Mouse (Mus musculus) NIH3T3 (cell line): Measurements from ENCODE around the gene Krt17.
"Not testable (repeated sequence)": the region's sequence is repeated elsewhere in the genome, so short reads cannot be mapped to it uniquely, and the experiment has no call there.

Source experiments
- DNase-seq: peaks from one replicate; pipeline ENCODE4 v3.0.0-alpha.2; 2012; ENCODE audit warnings: low read depth

Krt17 gene

GRCm38 (mm10) chr11:100260514-100261234, at the start of gene Krt17:
Gene Krt17 (minus strand): TSS chr11:100261029.
- DNase-seq, result no peak

DNA sequence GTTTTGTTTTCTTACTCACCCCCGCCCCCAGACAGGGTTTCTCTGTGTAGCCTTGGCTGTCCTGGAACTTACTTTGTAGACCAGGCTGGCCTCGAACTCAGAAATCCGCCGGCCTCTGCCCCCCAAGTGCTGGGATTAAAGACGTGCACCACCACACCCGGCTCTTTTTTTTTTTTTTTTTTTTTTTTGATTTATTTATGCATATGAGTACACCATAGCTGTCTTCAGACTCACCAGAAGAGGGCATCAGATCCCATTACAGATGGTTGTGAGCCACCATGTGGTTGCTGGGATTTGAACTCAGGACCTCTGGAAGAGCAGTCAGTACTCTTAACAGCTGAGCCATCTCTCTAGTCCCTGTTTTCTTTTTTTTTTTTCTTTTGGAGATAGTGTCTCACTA, 47.8 kb upstream of the Krt17 start:
- DNase-seq, result not testable (repeated sequence)

GRCm38 (mm10) chr11:100307900-100308299, 47.1 kb upstream of the Krt17 start:
- no peak for DNase-seq

DNA sequence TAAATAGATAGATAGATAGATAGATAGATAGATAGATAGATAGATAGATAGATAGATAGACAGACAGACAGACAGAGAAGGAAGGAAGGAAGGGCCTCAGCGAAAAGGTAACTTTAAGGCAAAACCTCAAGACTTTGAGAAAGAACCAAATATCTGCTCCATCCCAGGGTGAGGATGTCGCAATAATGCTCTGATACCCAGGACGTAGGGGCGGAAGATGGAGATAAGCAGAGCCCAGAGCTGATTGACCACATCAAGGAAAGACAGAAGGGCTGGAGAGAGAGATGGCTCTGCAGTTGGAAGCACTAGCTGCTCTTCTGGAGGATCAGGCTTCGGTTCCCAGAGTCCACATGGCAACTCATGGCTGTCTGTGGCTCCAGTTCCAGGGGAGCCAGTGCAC, 40.5 kb upstream of the Krt17 start:
- DNase-seq, result no peak

DNA sequence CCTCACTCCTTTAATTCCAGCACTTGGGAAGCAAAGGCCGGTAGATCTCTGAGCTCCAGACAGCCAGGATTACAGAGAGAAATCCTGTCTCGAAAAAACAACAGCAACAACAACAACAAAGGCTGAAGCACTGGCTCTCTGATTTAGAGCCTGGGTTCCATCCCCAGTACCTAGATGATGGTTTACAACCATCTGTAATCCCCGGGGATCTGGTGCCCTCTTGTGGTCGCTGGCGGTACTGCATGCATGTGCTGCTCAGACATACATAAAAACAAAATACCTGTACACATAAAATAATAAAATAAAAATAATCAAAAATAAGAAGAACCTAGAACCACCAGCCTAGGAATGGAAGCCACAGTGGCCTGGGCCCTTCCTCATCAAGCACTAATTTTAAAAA, 39.5 kb upstream of the Krt17 start:
- DNase-seq, result peak; percentile 81

GRCm38 (mm10) chr11:100298274-100299036, 37.6 kb upstream of the Krt17 start:
- DNase-seq, result peak; percentile 90

GRCm38 (mm10) chr11:100297801-100298200, 37.0 kb upstream of the Krt17 start:
- DNase-seq, result peak; percentile 37

DNA sequence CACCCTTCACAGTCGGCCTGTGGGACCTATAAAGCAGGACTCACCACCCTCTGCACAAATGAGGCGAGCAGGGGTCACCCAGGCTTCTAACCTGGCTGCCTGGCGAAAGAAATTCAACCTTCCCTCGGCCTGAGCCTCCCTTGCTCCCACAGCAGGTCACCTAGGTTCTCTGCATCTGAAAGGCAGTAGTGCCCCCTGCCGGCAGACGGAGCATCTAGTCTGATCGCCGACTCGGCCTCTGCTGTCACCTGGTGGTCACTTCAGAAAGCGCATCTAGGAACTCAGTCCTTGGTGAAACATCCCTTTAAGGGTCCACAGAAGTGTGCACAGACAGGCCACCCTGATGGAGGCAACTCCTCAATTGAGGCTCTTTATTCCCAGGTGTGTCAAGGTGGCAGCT, 34.5 kb upstream of the Krt17 start:
- peak; percentile 92 for DNase-seq

- DNase-seq, result no peak
These were observed 32.1 kb upstream of the Krt17 start for GRCm38 (mm10) chr11:100292884-100293283.

DNA sequence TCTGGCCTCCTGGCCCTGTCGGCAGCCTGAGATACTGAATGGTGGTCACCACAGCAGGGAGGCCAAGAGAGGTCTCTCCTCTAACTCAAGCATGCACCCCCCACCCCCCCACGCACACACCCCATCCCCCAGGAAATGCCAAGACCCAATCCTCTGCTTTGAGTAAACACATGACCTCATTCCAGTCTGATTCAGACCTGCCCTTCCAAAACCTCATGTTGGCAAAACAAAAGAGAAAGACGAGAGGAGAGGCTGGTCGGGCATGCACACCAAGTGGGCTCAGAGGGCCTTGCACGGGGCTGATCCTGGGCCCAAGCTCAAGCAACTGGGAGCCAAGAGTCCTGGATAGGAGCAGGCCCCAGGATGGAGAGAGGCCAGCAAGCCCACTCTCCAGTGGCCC, 29.4 kb upstream of the Krt17 start:
- peak; percentile 74 for DNase-seq

- peak; percentile 57 for DNase-seq
These were observed 28.1 kb upstream of the Krt17 start for GRCm38 (mm10) chr11:100288942-100289341.

GRCm38 (mm10) chr11:100287024-100287423, 26.2 kb upstream of the Krt17 start:
- DNase-seq, result peak; percentile 91

- no peak for DNase-seq
These were observed 24.2 kb upstream of the Krt17 start for GRCm38 (mm10) chr11:100284988-100285387.

DNA sequence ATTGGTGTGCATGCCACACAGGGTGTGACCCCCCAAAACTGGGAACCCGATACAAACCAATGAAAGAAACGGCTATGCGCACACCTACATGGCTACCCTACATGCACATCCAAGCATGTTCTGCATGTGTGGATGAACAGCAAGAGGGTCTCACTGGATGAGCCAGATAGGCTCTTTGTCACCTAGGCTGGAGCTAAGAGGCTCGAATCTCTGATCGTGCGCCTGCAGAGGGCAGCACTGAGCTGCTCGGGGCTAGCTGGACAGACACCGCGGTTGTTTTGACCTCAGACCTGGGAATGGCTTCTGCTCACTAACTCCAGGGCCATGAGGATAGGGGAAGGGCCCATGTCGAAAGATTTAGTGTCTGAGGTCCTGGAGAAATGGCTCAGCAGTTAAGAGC, 21.7 kb upstream of the Krt17 start:
- DNase-seq, result peak; percentile 88

DNA sequence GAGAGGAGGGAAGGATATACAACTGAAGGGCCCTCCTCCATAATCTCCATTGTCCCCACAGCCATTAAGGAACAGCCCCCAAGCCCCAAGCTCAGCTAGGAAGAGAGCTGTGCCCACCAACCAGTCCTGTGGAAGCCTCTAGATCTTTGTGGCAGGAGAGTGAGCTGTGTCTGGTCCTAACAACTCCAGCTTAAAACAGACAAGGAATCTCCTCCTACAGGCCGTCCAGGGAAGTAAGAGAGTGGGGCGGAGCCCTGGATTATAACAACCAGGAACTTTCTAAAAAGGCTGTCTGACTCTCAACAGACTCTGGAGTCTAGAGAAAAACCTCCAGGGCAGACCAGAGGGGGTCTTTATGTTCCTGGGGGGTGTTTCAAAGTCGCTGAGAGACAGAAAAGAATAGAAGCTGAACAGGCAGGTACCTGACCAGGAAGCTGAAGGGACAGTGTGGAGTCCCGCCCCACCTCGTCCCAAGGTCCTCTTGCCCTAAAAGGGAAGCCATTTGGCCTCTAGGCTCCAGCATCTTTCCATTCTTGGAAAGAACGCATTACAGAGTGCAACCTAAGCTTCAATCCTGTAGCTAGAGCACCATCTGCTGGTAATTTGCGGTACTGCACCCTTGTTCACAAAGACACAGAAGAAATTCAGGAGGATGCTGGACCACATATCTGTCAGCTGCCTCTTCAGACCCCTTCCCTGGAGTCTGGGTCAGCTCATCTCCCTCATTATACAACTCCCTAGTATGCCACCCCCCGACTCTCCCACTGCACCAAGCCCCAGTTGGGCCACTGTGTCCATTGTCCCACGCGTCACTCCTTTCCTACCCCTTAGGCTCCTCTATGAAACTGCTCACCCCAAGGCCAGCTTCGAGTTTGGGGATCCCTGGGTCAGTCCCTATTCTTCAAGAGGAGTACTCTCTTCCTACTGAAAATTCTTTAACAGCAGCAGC, 21.0 kb upstream of the Krt17 start:
- peak; percentile 93 for DNase-seq

GRCm38 (mm10) chr11:100278759-100279158, 17.9 kb upstream of the Krt17 start:
- no peak for DNase-seq

- DNase-seq, result no peak
These were observed 17.1 kb upstream of the Krt17 start for GRCm38 (mm10) chr11:100277726-100278480.

GRCm38 (mm10) chr11:100275466-100275865, 14.6 kb upstream of the Krt17 start:
- DNase-seq, result no peak

DNA sequence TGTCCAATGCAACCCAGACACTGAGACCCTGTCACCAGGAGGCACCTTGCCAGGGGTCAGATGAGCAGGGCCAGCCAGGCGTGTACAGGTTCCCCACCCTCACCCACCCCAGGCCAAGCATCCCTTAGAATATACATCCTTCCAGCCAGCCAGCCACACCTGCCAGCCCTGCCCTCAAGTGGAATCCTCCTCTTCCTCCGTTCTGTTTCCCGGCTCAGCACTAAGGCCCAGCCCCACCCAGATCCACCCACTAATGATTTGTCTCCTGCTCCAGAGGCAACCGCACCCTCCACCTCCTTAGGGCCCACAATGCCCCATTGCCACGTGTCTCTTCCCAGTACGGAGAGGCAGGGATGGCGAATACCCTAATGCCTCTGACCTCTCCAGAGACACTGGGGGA, 13.9 kb upstream of the Krt17 start:
- no peak for DNase-seq

DNA sequence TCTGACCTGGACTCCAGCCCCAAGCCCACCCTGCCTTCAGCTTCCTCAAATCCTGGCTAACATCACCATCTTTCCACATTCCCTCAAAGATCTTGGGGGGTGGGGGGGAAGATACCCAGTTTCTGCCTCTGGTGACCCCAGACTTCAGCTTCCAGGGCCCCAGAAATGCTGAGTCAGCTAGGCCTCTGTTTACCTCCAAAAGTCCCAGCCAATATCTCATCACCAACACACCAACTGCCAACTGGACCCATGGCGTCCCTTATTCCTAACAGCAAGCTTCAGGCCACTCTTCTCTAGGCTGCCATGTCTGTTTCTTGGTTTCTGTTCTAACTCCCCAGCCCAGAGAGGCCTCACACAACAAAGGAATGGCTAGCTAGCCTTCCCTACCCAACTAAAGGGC, 11.0 kb upstream of the Krt17 start:
- DNase-seq, result no peak

DNA sequence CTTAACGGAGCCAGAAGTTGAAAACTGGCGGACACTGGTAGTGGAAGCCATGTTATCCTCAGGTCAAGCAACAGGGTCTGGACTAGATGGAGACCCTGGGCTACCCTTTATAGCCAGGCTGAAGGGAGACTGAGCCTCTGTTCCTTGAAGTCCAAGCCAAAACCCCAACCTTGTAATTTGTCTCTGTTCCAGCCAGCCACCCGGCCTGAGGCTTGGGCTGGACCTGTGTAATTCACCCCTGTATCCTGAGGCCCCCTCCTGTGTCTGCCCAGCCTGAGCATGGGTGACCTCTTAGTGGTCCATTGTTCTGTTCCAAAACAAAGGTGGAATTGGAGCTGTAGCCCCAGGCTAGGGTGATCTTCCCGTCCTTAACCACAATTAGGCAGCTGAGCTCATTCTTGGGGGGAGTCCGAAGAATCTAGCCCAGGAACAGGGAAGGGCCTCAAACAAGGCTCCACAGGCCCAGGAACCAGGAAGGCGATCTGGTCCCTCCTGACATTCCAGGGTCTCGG, 9.0 kb upstream of the Krt17 start, which contains the start of gene Krt42:
Gene Krt42, minus strand, starts transcription at position 51 of the 512 bp plus-strand sequence.
- no peak for DNase-seq
